Mouse (Mus musculus) Patski (cell line): ENCODE results near the gene Mapk12. TPM values are rescaled to one million over a fixed set of nuclear protein-coding genes. Genes with fewer than 3 reads are reported as not detected.

Experiments used
- ATAC-seq: fragments of 100-300 bp; one replicate; pipeline ENCODE4 v1.8.0; 2021
- CTCF ChIA-PET: fragments of 350-600 bp; sonication (Branson Sonifier 250); formaldehyde crosslinking; loops from one replicate; lab custom pipeline; 2022; ENCODE audit warnings: inconsistent platforms; lab: Charles Lee
- POLR2A ChIA-PET: fragments of 350-600 bp; sonication (Branson Sonifier 250); formaldehyde crosslinking; loops from one replicate; lab custom pipeline; 2022; ENCODE audit warnings: antibody characterized with exemption, inconsistent platforms; lab: Charles Lee
- DNase-seq: peaks from one replicate; pipeline ENCODE4 v3.0.0-alpha.2; 2011; ENCODE audit warnings: low read depth, low spot score
- H3K27me3 ChIP-seq: fragments of 371-371 bp; one replicate; pipeline ENCODE4 v1.5.1; 2021
- CTCF ChIP-seq: fragments of 100-300 bp; IDR thresholded peaks from one replicate; pipeline ENCODE4 v1.5.1; 2021
- in situ Hi-C: fragments of 300-500 bp; cut with MboI; formaldehyde crosslinking; loops from 3 replicates; pipeline ENCODE4 v1.11.1; 2018; ENCODE audit warnings: low pct_unique_long_range_greater_than_20kb, mixed read lengths
- polyA plus RNA-seq: library from polyadenylated mRNA; unstranded; gene quantifications from one replicate; pipeline ENCODE4 v1.2.3, GENCODE M21; 2021

Gene Mapk12
- polyA plus RNA-seq, 1 experiment from 2014 or later: 7.1 TPM

GRCm38 (mm10) chr15:89128382-89129350 lies 11.8 kb downstream of the Mapk12 start, which contains the start of gene Hdac10:
Gene Hdac10, minus strand, starts transcription at chr15:89128700.
- H3K27me3 ChIP-seq: no peaks in the 10 kb centered on the region
- DNase-seq (peak; percentile 35), ATAC-seq (peak; percentile 78)
- CTCF ChIA-PET: interaction anchor here (0.8 to 2.0 kb wide), 23 partner anchors 9 to 194 kb away, joined by 3 to 12 read pairs (median 4); partner anchors contain the start of genes Dennd6b and Mapk11
- POLR2A ChIA-PET: interaction anchor here (0.6 to 1.6 kb wide), 5 partner anchors 10 to 83 kb away, joined by 3 to 5 read pairs (median 4); partner anchors contain the start of gene Mapk11
- TF ChIP-seq CTCF: no peak
- in situ Hi-C loops: no loop called here

- ChIA-PET POLR2A (interaction anchor here (0.6 to 1.6 kb wide), 5 partner anchors 14 to 84 kb away, joined by 3 to 5 read pairs (median 4); partner anchors contain the start of genes Mapk11 and Mapk12), CTCF (interaction anchor here (0.9 to 2.0 kb wide), 9 partner anchors 12 to 192 kb away, joined by 3 to 12 read pairs (median 4); partner anchors contain the start of gene Mapk11)
- ATAC-seq: no peak
- in situ Hi-C loops: no loop called here
- TF ChIP-seq CTCF: no peak
- H3K27me3 ChIP-seq: no peaks in the 10 kb centered on the region
- no peak for DNase-seq
Measured at GRCm38 (mm10) chr15:89127364-89127940, 13.1 kb downstream of the Mapk12 start.

- in situ Hi-C loops: no loop called here
- CTCF ChIA-PET: interaction anchor here (1.5 kb wide), 1 partner anchor 22 kb away, joined by 3 read pairs; the partner anchor contains the start of gene Mapk11
- no peak for ATAC-seq
- no peak for DNase-seq
- POLR2A ChIA-PET: interaction anchor here (1.0 kb wide), 1 partner anchor 14 kb away, joined by 3 read pairs; the partner anchor contains the start of gene Mapk12
- H3K27me3 ChIP-seq: no peaks in the 10 kb centered on the region
- no peak for TF ChIP-seq CTCF
Measured at GRCm38 (mm10) chr15:89126622-89127021, 13.9 kb downstream of the Mapk12 start.

GRCm38 (mm10) chr15:89125351-89125750 lies 15.2 kb downstream of the Mapk12 start:
- H3K27me3 ChIP-seq: no peaks in the 10 kb centered on the region
- TF ChIP-seq CTCF: no peak
- ChIA-PET CTCF (interaction anchor here (1.7 kb wide), 1 partner anchor 85 kb away, joined by 6 read pairs; no protein-coding TSS in a partner anchor), POLR2A (no interaction called here)
- no peak for ATAC-seq
- DNase-seq: no peak
- in situ Hi-C loops: no loop called here

- CTCF ChIA-PET: interaction anchor here (1.7 kb wide), 1 partner anchor 86 kb away, joined by 6 read pairs; no protein-coding TSS in a partner anchor
- no peak for DNase-seq
- POLR2A ChIA-PET: no interaction called here
- no peak for TF ChIP-seq CTCF
- H3K27me3 ChIP-seq: no peaks in the 10 kb centered on the region
- in situ Hi-C loops: no loop called here
- ATAC-seq: no peak
Measured at GRCm38 (mm10) chr15:89124312-89124711, 16.2 kb downstream of the Mapk12 start.

- no peak for TF ChIP-seq CTCF
- ChIA-PET CTCF (interaction anchor here (0.7 to 1.7 kb wide), 6 partner anchors 8 to 87 kb away, joined by 3 to 6 read pairs (median 4); no protein-coding TSS in a partner anchor), POLR2A (interaction anchor here (1.2 to 1.9 kb wide), 3 partner anchors 26 to 89 kb away, joined by 3 to 6 read pairs (median 4); partner anchors contain the start of genes Dennd6b and Mapk11)
- ATAC-seq (no peak), DNase-seq (no peak)
- in situ Hi-C loops: no loop called here
- no peaks in the 10 kb centered on the region for H3K27me3 ChIP-seq
Measured at GRCm38 (mm10) chr15:89123595-89123994, 16.9 kb downstream of the Mapk12 start.

GRCm38 (mm10) chr15:89122649-89123366 lies 17.7 kb downstream of the Mapk12 start, which contains the start of gene Tubgcp6:
Gene Tubgcp6, minus strand, starts transcription at chr15:89123112.
- no peaks in the 10 kb centered on the region for H3K27me3 ChIP-seq
- in situ Hi-C loops: no loop called here
- POLR2A ChIA-PET: interaction anchor here (0.6 to 1.9 kb wide), 5 partner anchors 9 to 120 kb away, joined by 3 to 6 read pairs (median 3); partner anchors contain the start of genes Dennd6b and Mapk11
- DNase-seq: peak; percentile 46
- ATAC-seq: peak; percentile 59
- no peak for TF ChIP-seq CTCF
- CTCF ChIA-PET: interaction anchor here (0.7 to 1.7 kb wide), 7 partner anchors 9 to 88 kb away, joined by 3 to 6 read pairs (median 3); no protein-coding TSS in a partner anchor

- TF ChIP-seq CTCF: no peak
- ChIA-PET POLR2A (no interaction called here), CTCF (interaction anchor here (1.4 to 2.2 kb wide), 2 partner anchors 37 to 93 kb away, joined by 3 to 9 read pairs; partner anchors contain the start of gene Ppp6r2)
- no peak for ATAC-seq
- in situ Hi-C loops: no loop called here
- DNase-seq: no peak
- no peaks in the 10 kb centered on the region for H3K27me3 ChIP-seq
Measured at GRCm38 (mm10) chr15:89118007-89118406, 22.5 kb downstream of the Mapk12 start.

GRCm38 (mm10) chr15:89110147-89110546 lies 30.4 kb downstream of the Mapk12 start:
- ChIA-PET POLR2A (no interaction called here), CTCF (interaction anchor here (0.5 to 1.7 kb wide), 6 partner anchors 10 to 321 kb away, joined by 3 to 4 read pairs (median 3); partner anchors contain the start of gene Tubgcp6)
- H3K27me3 ChIP-seq: no peaks in the 10 kb centered on the region
- DNase-seq: no peak
- TF ChIP-seq CTCF: no peak
- ATAC-seq: peak; percentile 42
- in situ Hi-C loops: no loop called here
